Mouse (Mus musculus) heart, embryonic 11.5 days (tissue): ENCODE data around the gene Sarnp. TPM values are rescaled to one million over a fixed set of nuclear protein-coding genes. Genes with fewer than 3 reads are reported as not detected.
A peak's percentile ranks its signal among the peaks of the same experiment; 100 is the strongest.

Experiments used
- ATAC-seq: fragments of 200-750 bp; cut with Nextera tagmentation; replicated peaks from 2 replicates; pipeline ENCODE4 v1.8.0; 2017; ENCODE audit warnings: moderate library complexity; ENCODE audit not compliant: insufficient number of reproducible peaks, low FRiP score, low TSS enrichment
- H3K27ac ChIP-seq: fragments of 300-500 bp; sonication (generic); 2 replicates; pipeline ENCODE4 v1.5.1; 2014; ENCODE audit warnings: mild to moderate bottlenecking, low read depth, low read length
- H3K27me3 ChIP-seq: fragments of 300-500 bp; sonication (generic); 2 replicates; pipeline ENCODE4 v1.6.1; 2014; ENCODE audit warnings: mild to moderate bottlenecking, low read length, mixed read lengths; ENCODE audit not compliant: control insufficient read depth, insufficient read depth
- H3K36me3 ChIP-seq: fragments of 300-500 bp; sonication (generic); 2 replicates; pipeline ENCODE4 v1.6.1; 2014; ENCODE audit warnings: mild to moderate bottlenecking, low read length, moderate library complexity, mixed read lengths; ENCODE audit not compliant: control insufficient read depth, insufficient read depth
- H3K4me1 ChIP-seq: fragments of 300-500 bp; sonication (generic); 2 replicates; pipeline ENCODE4 v1.6.1; 2014; ENCODE audit warnings: low read length; ENCODE audit not compliant: control insufficient read depth, insufficient read depth
- H3K4me2 ChIP-seq: fragments of 300-500 bp; sonication (generic); 2 replicates; pipeline ENCODE4 v1.6.1; 2014; ENCODE audit warnings: mild to moderate bottlenecking, moderate library complexity
- H3K4me3 ChIP-seq: fragments of 300-500 bp; sonication (generic); 2 replicates; pipeline ENCODE4 v1.5.1; 2014; ENCODE audit warnings: low read depth, low read length
- H3K9ac ChIP-seq: fragments of 300-500 bp; sonication (generic); 2 replicates; pipeline ENCODE4 v1.6.1; 2014; ENCODE audit warnings: mild to moderate bottlenecking, low read depth, low read length, moderate library complexity
- H3K9me3 ChIP-seq: fragments of 300-500 bp; sonication (generic); replicated peaks from 2 replicates; pipeline ENCODE4 v1.6.1; 2016; ENCODE audit warnings: low read length; ENCODE audit not compliant: control insufficient read depth
- WGBS: fragments of 180-500 bp; shearing (Covaris S2); extraction: QIAGEN DNeasy Blood & Tissue Kit; methylation state at CpG from one replicate; pipeline ENCODE4 v1.1.7; 2014; ENCODE audit not compliant: insufficient replicate concordance; 5-methylcytosine and 5-hydroxymethylcytosine counted together
- polyA plus RNA-seq: library from polyadenylated mRNA; unstranded; fragments of >200 nt; fragmentation: Nextera tagmentation; extraction: Ambion mirVana; gene quantifications from 2 replicates; pipeline ENCODE4 v1.2.1, GENCODE M21; 2014

Gene Sarnp
- polyA plus RNA-seq: 204 and 210 TPM in 2 replicates

DNA sequence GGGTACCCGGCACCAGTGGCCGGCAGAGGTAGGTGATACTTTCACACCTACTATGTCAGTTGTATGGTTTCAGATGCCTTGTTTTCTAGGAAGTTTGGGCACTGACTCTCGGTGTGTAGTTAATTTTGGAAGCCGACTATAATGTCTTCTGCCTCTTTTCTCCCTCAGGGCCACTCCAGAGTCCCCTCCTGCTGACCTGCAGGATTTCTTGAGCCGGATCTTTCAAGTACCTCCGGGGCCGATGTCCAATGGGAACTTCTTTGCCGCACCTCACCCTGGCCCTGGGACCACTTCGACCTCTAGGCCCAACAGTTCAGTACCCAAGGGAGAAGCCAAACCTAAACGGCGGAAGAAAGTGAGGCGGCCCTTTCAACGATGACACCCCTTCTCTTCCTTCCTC lies at the start of gene Sarnp:
Gene Sarnp (plus strand): TSS at position 301 of the 400 bp plus-strand sequence.
- Histone ChIP-seq H3K4me1 (no peaks in the 10 kb centered on the region), H3K27me3 (no peaks in the 10 kb centered on the region), H3K36me3 (peaks cover 28% of the 10 kb centered on the region), H3K9ac (no peak within 1 kb of the TSS), H3K4me2 (no peak within 1 kb of the TSS), H3K9me3 (no peaks in the 10 kb centered on the region), H3K27ac (no peak within 1 kb of the TSS), H3K4me3 (no peak within 1 kb of the TSS)
- 87% methylated on average over 13 of the region's 13 CpGs for WGBS
- no peak for ATAC-seq

DNA sequence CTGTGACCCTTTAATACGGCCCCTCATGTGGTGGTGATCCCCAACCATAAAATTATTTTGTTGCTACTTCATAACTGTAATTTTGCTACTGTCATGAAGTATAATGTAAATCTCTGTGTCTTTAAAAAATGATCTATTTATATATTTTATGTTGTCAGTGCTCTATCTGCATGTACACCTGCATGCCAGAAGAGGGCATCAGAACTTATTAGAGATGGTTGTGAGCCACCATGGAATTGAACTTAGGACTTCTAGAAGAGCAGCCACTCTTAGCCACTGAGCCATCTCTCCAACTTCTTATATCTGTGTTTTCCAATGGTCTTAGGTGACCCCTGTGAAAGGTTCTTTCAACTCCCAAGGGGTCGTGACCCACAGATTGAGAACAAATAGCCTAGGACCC lies 44.2 kb upstream of the Sarnp start:
- no peak overlapping the region for H3K27ac ChIP-seq
- no peaks in the 10 kb centered on the region for H3K36me3 ChIP-seq
- H3K4me1 ChIP-seq: no peaks in the 10 kb centered on the region
- H3K9ac ChIP-seq: no peak overlapping the region
- H3K27me3 ChIP-seq: no peaks in the 10 kb centered on the region
- H3K4me2 ChIP-seq: no peak overlapping the region
- no peak overlapping the region for H3K4me3 ChIP-seq
- ATAC-seq: no peak
- no peaks in the 10 kb centered on the region for H3K9me3 ChIP-seq
- WGBS: 60% methylated on average over 2 of the region's 2 CpGs

DNA sequence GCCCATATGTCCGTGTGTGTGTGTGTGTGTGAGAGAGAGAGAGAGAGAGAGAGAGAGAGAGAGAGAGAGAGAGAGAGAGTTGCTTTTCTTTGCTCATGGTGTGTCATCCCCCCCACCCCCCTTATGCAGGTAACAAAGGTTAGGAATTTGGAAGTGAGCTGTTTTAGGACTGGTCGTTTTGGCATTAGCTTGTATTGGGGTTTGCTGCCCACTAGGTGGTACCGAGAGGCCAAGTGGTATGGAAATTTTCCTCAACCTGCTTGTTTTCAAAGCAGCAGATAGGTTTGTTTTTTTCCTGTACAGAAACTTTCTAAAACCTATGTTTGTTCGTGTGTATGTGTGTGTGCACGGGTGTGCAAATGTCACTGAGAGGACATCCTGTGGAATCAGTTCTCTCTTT lies 43.4 kb upstream of the Sarnp start:
- no peak for ATAC-seq
- H3K36me3 ChIP-seq: no peaks in the 10 kb centered on the region
- H3K4me1 ChIP-seq: no peaks in the 10 kb centered on the region
- no peak overlapping the region for H3K4me3 ChIP-seq
- H3K9me3 ChIP-seq: no peaks in the 10 kb centered on the region
- no peak overlapping the region for H3K27ac ChIP-seq
- H3K4me2 ChIP-seq: no peak overlapping the region
- WGBS: 16% methylated on average over 5 of the region's 5 CpGs
- no peaks in the 10 kb centered on the region for H3K27me3 ChIP-seq
- no peak overlapping the region for H3K9ac ChIP-seq

DNA sequence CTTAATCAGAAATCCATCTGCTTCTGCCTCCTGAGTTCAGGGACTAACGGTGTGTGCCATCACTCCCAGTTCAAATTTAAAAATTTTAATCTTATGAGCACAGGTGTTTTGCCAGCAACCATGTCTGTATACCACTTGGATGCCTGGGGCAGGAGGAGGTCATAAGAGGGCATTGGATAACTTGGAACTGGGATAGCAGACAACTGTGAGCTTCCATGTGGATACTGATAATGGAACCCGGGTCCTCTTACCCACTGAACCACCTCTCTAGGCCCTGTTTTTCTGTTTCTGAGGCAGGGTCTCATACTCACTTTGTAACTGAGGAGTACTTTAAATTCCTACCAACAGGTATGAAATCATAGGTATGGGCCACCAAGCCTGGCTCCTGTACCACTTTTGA lies 38.7 kb upstream of the Sarnp start:
- no peak overlapping the region for H3K4me3 ChIP-seq
- no peaks in the 10 kb centered on the region for H3K9me3 ChIP-seq
- no peak for ATAC-seq
- no peaks in the 10 kb centered on the region for H3K36me3 ChIP-seq
- no peak overlapping the region for H3K4me2 ChIP-seq
- WGBS: 81% methylated on average over 2 of the region's 2 CpGs
- no peak overlapping the region for H3K9ac ChIP-seq
- H3K27ac ChIP-seq: peak overlapping the region; percentile 92; the same call in 1 of the 2 replicates
- no peaks in the 10 kb centered on the region for H3K27me3 ChIP-seq
- H3K4me1 ChIP-seq: no peaks in the 10 kb centered on the region

DNA sequence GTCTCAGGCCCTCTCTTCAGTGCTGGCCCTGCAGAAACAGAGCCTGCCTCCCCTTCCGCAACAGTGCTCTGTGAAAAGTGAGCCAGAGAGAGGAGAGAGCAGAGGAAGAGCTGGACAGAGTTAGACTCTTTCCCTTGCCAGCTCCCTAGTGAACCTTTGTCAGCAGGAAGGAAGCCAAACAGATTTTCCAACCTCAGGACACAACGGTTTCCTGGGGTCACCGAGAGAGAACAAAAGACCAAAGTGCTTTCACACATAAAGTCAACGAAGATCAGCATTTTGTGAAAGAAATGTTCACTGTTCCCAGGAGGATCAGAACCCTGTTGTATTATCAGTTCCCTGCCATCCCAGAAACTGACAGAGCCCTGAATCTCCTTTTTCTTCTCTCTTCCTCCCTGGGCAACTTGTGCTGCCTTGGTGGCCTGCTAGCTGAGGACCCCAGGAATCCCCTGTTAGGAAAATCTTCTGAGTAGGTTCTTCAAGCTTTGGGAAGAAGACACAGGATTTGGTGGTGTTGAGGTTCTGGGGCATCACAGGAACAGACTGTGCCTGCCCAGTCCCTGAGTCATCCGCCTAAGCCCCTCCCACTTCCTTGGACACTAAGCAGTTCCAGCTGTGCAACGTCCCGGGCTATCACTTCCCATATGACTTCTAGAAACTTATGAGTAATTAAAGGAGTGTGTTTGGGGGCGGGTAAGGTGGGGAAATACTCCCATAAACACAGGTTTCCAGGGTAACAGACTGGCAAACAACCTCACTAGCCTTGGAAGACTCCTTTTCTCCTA lies 37.9 kb upstream of the Sarnp start:
- peak overlapping the region; percentile 22; the same call in 1 of the 2 replicates for H3K4me2 ChIP-seq
- H3K4me3 ChIP-seq: no peak overlapping the region
- H3K36me3 ChIP-seq: no peaks in the 10 kb centered on the region
- peak; percentile 86 for ATAC-seq
- H3K4me1 ChIP-seq: no peaks in the 10 kb centered on the region
- peaks cover 3% of the 10 kb centered on the region; the same call in 1 of the 2 replicates for H3K9me3 ChIP-seq
- H3K27ac ChIP-seq: peak overlapping the region; percentile 92
- no peaks in the 10 kb centered on the region for H3K27me3 ChIP-seq
- WGBS: 30% methylated on average over 8 of the region's 8 CpGs
- H3K9ac ChIP-seq: no peak overlapping the region

DNA sequence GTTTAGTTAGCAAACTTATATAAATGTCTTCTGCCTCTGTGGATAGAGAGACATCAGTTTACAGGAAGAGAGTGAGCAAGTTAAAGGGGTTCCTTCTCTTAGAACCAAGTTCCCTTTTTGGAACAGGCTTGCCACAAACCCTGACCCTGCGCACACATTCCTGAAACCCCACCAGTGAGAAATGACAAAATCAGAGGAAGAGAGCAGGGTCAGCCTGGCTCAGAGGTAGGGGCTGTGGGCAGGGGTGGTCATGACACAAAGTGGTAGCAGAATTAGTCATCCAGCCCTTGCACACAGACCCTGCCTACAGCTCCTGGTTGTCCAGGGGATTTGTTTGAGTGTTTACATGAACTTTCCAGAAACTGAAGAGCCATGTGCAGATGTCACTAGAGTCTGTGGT lies 36.9 kb upstream of the Sarnp start:
- Histone ChIP-seq H3K9me3 (peaks cover 3% of the 10 kb centered on the region; the same call in 1 of the 2 replicates), H3K4me2 (no peak overlapping the region), H3K4me1 (no peaks in the 10 kb centered on the region), H3K4me3 (no peak overlapping the region), H3K36me3 (no peaks in the 10 kb centered on the region), H3K9ac (no peak overlapping the region), H3K27ac (no peak overlapping the region), H3K27me3 (no peaks in the 10 kb centered on the region)
- no peak for ATAC-seq
- 86% methylated on average over 1 of the region's 1 CpGs for WGBS

DNA sequence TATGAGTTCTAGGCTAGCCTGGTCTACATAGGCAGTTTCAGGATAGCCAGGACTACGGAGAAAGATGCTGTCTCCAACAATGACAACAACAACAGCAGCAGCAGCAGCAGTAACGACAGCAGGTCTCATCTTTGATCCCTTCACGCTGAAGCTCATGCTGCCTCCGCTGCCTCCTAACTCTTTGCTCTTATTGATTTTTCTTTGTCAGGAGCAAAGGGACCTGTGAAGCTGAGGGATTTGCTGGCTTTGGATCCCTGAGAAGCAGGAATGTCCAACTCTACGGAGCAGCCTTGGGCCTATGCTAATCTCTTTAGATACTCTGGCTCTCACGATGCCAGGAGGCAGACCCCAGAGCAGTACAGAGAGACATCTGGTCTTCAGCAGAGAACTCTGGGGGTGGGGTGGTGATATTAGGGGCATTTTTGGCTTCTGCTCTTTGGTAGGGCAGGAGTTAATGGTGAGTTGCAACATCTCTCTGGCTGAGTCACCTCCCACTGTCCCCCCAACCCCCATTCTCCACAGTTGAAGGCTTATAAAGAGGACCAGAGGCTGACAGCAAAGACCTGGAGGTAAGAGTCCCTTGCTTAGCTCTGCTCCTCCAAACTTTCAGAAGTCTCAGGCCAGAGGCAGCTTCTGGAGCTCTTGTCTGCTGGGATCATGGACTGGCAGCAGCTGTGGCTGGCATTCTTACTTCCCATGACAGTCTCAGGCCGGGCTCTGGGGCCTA lies 26.6 kb upstream of the Sarnp start, which contains the start of gene Mmp19:
Gene Mmp19 (plus strand): TSS at position 513 of the 727 bp plus-strand sequence.
- no peak within 1 kb of the TSS for H3K4me2 ChIP-seq
- H3K9ac ChIP-seq: no peak within 1 kb of the TSS
- no peak within 1 kb of the TSS for H3K4me3 ChIP-seq
- no peak within 1 kb of the TSS for H3K27ac ChIP-seq
- H3K4me1 ChIP-seq: no peaks in the 10 kb centered on the region
- no peaks in the 10 kb centered on the region for H3K9me3 ChIP-seq
- H3K36me3 ChIP-seq: no peaks in the 10 kb centered on the region
- ATAC-seq: no peak
- no peaks in the 10 kb centered on the region for H3K27me3 ChIP-seq
- 62% methylated on average over 7 of the region's 7 CpGs for WGBS

DNA sequence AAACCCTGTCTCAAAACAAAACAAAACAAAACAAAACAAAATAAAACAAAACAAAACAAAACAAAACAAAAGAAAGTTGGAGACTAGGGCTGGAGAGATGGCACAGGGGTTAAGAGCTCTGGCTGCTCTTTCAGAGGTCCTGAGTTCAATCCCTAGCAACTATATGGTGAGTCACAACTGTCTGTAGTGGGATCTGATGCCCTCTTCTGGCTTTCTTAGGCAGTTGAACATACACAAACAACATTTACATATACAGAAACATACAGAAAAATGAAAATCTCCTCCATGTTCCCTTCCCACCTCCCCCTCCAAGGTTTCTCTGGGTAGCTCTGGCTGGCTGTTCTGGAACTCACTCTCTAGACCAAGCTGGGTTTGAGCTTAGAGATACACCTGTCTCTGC lies 25.1 kb upstream of the Sarnp start:
- no peaks in the 10 kb centered on the region for H3K9me3 ChIP-seq
- no peak overlapping the region for H3K27ac ChIP-seq
- no peak overlapping the region for H3K4me2 ChIP-seq
- H3K4me3 ChIP-seq: no peak overlapping the region
- no peak overlapping the region for H3K9ac ChIP-seq
- H3K4me1 ChIP-seq: no peaks in the 10 kb centered on the region
- no peak for ATAC-seq
- H3K27me3 ChIP-seq: no peaks in the 10 kb centered on the region
- no peaks in the 10 kb centered on the region for H3K36me3 ChIP-seq
